Mouse (Mus musculus): ENCODE measurements around the gene Hes1.

The Hes1 gene

DNA sequence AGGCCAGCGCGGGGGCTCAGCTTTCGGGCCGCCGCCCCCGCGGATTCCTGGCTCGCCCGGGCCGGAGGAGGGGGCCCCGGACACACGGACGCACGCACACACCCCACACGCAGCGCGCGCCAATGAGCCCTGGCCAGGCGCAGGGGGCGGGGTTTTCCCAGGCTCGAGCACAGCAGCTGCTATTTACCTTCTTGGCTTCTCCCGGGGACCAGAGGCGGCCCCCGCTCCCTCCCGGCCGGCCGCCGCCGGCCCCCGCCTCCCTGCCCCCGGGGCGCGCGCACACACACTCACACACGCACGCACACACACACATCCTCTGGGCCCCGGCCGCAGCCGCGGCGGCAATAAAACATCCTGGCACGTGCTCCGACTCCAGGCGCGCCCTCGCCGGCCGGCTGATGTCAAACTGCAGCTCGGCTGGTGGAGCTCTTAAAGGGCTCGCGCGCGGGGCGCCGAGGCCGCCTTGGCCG is at the start of gene Hes1:
Gene Hes1 (plus strand): TSS at position 401 of the 470 bp plus-strand sequence.
- DNase-seq: peak; percentile 46

DNA sequence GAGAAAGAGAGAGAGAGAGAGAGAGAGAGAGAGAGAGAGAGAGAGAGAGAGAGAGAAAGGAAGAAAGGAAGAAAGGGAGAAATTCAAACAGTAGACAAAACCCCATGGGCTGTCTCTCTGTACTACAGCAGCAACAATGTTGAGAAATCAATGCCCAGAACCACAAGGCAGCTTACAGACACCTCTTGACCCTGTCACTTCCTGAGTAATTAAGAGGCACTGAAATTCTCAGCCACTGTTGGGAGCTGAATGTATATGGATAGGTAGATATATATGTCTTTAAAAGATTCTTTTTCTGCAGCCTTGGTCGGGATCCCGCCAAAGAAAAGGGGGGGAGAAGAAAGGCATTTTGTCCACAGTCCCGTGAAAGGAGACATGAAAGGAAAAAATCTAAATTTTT is 48.1 kb upstream of the Hes1 start:
- DNase-seq: no peak

DNA sequence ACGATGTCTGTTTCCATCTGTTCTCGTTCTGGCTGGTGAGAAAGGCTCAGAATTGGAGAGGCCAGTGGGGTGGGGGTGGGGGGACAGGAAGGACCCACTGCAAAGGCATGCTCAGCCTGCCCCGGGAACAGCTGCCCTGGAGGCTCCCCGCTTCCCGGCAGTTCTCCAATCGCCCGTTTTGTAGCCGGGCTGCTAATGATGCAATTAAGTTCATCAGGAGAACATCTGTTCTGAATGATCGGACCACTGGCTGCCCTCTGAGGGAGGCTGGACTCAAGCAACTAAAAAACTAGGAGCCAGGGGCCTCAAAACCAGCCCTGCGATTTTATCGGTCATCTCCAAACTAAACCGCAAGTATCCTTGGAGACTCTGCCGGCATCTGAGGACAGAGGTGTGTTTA is 44.1 kb upstream of the Hes1 start:
- no peak for DNase-seq

DNA sequence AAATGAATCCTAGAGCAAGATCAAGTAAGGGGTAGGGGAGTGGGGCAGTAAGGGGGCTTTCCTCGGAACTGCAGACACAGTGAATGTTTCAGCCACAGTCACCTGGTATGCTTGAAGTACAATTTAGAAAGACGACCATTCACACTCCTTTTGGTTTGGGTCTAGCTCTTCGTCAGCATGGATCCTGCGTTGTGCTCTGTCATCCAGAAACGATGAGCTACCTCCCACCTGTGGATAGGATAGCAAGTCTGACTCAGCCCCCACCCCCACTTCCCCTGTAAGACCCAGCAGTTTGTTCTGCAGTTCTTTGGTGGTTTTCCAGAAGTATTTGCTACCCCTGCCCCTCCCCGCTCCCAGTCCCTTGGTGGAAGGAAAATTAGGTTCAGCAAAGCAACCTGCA is 41.8 kb upstream of the Hes1 start:
- DNase-seq: no peak

DNA sequence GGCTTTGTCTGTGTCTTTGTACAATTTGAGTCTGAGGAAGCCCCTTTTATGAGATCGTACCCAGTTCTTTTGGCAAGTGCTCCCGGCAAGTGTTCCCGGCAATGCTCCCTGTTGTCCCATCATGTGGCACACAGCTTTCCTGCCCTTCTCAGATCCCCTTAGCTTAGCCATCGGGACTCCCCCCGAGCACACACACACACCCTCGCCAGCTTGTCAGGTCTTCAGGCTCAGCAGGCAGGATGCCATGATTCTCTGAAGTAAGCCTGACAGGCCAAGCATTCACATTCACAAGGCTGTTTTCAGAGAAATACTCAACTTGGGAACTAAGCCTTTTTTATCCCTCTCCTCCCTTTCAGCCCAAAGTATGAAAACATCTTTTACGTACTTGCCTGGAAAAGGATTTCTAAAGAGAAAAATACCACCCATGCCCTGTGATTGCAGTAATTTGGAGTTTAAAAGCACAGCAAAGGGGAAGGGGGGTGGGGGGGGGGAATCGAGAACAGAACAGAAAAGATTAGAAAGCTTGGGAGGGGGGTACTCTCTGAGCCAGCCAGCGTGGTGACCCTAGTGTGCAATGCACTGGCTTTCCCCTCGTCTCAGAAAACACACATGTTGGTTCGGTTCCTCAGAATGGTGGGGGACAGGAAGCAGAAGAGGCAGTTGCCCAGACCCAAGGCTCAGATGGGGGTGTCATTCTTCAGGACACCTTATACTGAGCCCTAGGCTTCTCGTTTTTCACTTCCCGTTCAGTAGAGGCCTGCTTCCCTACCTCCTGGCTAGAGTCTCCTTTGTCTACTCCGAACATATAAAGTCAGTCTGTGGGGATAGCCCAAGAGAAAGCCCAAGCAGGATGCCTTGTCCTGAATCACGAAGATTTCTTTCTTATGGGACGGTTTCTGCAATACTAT is 41.0 kb upstream of the Hes1 start:
- no peak for DNase-seq

DNA sequence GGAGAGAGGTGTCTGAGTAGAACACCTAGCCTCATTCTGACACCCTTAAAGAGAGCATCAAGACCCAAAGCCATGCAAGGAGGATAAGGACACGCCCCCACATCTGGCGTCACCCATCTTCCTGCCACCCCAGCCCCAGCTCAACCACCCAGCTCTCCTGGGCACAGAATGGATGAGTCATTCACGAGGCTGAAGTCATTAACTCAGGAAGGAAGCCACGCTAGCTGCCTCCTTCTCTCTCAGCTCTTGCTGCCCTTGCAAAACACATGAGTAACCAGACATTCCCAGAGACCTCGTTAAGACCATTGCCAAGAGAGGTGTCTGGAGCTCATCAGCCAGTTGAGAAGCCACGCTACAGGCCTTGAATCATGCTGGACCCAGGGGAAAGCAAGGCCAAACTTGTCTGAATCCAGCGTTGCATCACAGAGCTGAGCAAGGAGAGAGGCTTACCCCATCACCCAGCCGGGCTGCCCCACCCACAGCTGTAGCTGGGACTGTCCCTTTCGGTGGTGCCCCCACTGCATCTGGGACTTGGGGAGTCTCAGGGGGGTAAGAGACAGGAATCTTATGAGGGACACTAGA is 39.4 kb upstream of the Hes1 start:
- DNase-seq: no peak

DNA sequence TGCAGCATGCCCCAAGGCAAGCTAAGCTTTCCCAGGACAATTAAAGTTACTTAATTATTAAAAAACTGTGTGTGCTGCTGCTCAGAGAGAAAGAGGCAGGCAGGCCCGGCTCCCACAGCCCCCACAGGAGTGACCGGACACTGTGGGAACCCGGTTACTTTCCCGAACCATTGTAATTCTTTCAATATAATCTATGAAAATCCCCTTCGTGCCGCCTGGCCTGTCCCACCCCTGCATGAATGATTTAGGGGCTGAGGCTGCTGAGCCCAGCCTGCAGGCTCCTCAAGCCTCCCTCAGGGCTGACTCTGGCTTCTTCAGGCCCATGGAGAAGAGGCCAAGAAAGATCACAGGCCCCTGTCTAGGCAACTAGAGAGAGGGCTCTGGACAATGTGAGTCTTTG is 36.0 kb upstream of the Hes1 start:
- no peak for DNase-seq

DNA sequence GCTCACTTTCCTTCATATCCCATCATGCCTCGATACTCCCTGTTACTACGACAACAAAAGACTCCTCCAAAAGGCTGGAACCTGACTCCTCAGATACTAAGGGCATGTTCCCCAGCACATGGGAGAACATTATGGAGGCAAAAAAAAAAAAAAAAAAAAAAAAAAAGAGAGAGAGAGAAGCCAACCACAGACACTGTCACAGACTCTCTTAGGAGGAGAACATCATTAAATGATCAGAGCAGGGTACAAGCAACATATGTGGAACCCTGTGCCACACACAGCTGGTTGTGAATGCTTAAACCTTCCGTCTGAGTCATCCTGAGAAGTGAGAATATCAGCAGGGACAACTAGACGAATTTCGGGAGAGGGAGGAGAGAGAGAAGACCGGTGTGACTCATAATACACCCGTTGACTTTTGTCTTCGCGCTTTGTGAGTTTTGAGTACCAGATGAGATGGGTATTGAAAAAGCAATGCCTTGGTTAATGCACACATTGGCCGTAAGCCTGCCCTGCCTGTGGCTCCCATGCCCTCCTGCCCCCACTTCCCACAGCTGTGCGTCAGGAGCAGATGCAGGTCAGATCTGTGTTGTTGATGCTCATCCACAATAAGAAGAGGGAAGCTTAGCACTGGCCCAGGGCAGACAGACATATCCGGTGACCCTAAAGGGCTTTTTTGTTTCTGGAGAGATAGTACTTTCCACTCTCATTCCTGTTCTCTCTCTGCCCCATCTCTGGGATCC is 34.8 kb upstream of the Hes1 start:
- no peak for DNase-seq

DNA sequence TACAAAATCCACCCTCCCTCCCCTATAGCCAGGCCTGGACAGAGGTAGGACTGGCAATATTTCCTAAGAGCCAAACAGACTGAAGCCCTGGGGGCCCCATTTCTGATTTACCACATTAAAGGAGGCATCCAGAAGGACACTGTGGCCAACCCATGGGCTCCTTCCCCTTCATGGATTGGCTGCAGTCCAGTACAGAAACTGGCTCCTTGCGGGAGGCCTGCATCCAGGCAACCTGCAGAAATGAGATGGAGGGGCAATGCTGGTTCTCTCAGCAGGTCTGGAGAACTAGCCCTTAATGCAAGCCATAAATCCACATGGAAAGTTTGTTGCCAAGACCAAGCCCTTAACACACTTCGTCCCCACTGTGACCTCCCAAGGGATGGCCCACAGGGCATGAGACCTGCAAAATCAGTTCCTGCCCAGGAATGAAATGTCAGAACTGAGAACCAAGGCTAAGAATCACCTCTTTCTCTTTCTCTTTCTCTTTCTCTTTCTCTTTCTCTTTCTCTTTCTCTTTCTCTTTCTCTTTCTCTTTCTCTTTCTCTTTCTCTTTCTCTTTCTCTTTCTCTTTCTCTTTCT is 31.8 kb upstream of the Hes1 start:
- DNase-seq: no peak

DNA sequence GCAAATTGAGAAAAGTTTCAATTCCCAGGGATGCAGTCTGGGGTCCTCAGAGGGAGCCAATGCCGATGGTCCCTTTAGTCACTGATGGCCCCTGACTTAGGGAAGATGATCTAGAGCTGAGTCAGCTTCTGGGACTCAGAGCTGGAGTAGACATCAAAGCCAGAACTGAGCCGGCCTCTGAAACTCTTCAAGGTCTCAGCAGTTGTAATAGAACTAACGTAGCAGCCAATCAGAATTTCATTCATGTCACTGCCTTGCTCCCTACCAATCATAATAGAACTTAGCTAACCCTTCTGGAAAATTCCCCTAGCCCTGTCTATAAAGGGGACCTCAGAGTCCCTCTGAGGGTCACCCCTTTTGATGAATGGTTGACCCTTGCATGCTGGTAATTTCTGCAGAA is 30.8 kb upstream of the Hes1 start:
- no peak for DNase-seq

DNA sequence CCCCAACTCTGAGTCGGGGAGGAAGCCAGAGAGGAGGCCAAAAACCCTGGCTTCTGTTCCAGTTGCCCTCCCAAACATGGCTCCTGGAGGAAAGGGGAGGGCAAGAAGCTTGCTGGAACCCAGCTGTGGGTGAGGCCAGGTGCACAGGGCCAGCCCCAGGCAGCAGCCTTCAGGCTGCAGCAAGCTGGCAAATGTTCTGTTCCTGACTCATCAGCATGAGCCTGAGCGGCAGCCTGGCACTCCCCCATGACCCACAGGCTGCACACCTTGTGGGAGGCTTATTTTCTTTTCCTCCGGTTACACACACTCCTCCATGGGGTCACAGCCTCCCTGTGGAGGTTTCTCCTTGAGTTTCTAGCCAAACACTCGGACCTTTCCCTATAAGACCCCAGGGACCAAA is 30.2 kb upstream of the Hes1 start:
- DNase-seq: no peak

DNA sequence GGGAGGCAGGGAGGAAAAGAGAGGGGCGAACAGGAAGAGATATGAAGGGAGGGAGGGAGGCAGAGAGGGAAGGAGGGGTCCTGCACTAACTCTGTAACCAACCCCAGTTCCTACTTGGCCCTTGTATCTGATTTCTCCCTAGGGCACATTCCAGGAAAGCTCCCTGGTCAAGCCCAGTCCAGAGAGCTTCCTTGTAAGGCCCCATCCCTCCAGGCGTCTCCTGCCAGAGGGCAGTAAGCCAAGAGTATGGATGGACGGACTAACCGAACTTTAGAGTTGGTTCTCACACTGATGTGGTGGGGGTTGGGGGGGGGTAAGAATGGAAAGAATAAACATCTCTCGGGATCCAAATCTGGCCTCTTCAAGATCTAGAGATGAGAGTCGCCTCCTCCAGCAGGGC is 29.7 kb upstream of the Hes1 start:
- no peak for DNase-seq

DNA sequence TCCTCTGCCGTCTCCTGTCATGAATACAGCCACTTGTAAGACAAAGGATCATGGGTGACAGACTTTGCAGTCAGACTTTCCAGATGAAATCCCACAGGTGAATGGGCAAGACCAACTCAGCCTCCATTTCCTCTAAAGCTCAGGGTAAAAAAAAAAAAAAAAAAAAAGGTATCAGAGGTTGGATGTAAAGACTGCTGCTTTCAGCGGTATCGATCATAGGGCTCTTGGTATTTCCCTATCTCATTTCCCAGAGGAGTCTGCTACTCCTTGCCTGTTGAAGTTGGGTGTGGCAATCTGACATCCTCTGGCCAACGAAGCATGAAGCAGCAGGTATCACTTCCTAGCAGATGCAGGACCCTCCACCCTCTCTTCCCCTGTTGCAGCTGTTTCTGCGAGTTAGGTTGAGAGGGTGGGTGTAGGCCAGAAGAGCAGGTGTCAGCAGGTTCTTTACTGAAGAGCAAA is 29.2 kb upstream of the Hes1 start:
- no peak for DNase-seq

DNA sequence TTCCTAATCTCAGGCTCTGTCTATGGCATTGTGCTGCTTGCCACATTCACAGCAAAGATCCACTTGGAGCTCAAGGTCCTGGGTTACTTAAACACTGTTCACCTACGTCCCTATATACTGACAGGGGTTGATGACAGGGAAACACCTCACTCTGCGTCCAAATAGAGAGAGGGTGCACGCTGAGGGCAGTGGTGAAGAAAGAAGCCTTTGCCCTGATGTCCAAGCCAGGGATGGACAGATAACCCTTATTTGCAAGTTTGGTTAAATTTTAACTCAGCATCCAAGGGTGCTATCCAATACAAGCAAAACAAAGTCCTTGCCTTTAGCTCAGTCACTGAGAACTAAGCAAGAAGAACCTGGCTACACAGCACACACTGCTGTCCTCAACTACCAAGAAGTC is 28.1 kb upstream of the Hes1 start:
- DNase-seq: no peak

DNA sequence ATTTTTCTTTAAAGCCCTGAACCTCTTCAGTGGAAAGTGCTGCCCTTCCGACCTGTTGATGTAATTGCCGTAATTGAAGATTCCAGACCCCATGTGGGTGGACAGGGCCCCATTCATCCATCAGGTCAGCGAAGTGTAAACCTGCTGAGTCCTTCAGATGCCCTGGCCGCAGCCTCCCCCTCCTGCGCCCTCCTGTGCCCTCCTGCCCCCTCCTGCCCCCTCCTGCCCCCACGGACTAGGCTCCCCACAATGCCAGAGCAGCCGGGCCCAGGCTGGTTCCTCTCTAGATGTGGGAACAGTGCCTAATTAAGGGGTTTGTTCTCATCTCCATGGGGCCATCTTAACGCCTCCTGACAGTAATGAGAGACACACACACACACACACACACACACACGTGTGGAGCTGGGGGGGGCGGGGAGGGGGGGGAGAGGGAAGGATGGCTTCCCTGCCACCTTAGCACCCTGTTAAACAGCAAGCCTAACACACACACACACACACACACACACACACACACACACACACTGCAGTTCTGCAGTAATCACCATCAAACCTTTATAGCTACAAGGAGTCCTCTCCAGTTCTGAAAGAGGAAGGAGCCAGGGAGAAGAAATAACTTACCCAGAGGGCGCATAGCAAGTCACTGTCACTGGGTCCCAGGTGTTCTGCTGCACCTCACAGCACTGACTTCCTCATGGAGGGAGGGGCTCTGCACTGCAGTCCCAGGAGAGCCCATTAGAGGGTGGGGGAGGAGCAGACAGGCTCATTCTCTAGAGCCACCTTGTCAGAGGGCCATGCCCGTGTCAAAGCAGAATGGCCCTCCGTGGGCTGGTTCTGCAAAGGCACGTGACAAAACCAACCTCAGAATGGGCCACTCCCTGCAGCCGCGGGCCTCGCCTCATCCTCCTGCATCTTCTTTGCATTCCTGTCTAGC is 25.3 kb upstream of the Hes1 start:
- DNase-seq: no peak

DNA sequence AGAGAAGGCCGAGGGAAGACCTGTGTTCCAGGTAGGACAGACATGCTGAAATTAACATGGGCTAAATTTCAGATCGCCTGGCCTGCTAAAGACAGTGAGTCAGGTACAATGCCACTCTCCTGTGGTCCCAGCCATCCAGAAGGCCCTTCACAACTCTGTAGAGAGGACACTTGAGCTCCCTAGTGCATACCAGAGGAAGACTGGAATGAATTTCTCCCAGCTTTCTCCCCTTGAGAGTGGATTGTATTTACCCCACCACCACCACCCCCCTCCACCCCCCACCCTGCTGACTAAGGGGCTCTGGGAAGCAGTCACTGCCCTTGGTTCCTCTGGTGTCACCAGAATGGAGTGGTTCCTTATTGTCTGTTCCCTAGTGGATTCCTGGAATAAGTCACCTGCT is 24.3 kb upstream of the Hes1 start:
- no peak for DNase-seq

DNA sequence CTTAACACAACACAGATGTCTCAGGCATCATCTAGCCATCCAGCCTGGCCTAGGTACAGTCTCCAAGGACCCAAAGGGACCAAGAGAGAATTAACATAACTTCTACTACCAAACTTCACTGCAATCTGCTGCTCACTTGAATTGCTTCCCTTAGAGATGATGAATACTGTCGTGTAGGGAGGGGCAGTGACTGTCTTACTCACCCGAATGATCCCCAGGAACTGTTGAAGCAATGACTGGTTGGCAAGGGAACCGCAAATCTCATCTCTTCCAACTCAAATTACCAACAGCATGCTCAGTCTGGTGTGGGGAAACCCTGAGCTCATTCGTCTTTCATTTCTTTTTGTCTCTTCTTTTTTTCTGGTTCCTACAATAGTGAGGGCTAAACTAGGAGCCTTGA is 21.3 kb upstream of the Hes1 start:
- no peak for DNase-seq

DNA sequence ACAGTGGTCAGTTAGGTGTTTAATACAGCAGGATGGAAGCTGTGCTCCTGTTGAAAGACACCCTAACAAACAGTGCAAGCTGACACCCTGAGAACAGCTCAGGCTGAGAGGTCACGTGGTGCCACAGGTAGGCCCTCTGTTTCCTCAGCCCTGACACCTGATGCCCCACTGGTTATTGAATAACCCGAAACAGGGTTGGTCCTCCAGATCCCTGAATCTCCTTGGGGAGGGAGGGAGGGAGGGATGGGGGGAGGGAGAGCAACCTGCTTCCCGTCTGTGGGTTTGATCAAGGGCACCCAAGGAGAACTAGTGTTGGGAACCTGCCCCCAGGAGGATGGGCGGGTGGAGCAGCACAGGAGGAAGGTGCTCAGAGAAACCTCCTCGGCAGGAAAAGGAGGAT is 18.6 kb upstream of the Hes1 start:
- DNase-seq: no peak

DNA sequence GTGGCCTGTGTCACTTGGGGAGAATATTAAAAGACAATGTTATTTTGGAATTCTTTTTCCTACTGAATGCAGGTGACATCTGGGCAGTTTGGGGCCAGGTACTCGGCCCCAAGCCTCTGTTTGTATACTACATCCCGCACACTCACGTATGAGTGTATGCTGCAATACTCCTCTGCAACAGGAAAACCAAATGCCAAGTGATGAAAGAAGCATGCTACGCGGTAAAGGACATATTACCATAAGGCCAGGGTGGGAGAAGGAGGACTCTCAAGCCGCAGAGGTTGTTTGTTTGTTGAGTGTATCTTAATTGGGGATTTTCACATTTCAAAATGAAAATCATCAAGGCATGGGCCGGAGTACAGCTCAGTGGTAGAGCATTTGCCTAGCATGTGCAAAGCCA is 17.2 kb upstream of the Hes1 start:
- DNase-seq: no peak

DNA sequence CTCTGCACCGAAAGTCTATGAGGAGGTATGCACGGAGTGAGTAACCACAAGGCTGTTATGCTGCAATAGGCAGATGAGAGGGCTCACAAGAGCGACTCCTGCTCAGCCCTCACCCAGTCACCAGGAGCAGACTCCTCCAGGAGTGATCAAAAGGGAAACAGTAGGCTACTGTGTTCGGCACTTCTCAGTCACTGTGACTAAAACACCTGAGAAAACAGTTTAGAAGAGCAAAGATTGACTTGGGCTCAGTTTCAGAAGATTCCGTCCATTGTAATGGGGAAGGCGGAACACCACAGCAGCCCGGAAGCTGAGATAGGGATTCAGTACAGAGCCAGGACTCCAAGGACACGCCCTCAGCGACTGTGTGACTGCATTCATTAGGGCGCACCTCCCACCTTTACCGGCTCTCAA is 16.8 kb upstream of the Hes1 start:
- no peak for DNase-seq

DNA sequence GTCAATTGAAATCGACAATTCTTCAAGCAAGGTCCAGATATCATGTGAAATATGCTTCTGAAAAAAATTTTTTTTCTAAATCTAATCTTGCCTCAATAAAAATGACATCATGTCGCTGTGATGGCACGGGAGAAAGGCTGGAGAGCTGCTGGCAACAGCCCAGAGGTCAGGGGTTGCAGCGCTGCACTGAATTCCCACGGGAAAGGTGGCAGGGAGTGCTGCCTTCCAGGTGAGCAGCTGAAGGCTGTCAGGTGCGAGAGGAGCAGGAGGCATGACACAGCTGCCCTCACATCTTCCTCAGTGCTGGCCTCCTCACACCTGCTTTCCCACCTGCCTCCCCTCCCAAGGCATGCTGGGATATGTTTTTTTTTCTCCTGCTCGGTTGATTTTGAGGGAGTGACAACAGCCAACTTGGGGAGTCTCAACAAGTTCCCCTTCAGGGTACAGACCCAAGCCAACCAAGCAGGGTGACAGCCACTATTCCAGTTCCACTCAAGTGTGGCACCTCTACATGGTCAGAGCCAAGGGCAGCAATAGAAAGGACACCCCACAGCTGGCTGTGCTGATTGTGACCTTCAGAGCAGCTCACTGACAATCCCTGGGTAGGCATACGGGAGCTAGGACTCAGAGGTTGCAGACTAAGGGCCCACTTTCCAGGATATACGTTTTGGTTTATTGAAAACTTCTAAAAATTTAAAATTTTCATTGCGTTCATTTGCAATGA is 13.3 kb upstream of the Hes1 start:
- DNase-seq: no peak

DNA sequence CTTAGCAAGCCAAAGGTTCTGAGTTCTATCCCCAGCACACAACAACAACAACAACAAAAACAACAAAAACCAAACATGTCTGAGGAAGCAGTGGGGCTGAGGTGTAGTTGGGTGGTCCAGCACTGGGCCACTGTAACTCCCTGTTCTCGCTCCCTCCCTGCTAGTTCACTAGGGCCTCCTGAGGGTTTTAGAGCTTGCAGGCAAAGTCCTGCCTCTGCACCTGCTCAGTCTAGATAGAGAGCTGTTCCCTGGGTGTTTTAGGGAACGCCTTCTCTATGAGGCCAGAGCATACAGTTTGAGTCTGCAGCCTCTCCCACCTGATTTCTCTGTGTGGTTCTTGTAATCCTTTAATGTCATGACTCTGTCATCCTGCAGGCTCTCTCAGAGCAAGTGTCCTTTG is 11.9 kb upstream of the Hes1 start:
- DNase-seq: no peak

Measured in cerebellum, adult 11 months (tissue).